Mouse (Mus musculus) kidney, adult 2 months (tissue): ENCODE measurements around the gene Cyp4f16.

Experiments used
- CTCF ChIP-seq: fragments of 200-500 bp; conservative IDR thresholded peaks from 2 replicates; pipeline ENCODE4 v1.5.1; 2011; ENCODE audit warnings: low read depth, mild to moderate bottlenecking, control low read depth, low read length, moderate library complexity, mixed read lengths; ENCODE audit not compliant: insufficient read depth, insufficient read length
- POLR2A ChIP-seq: fragments of 200-500 bp; IDR thresholded peaks from one replicate; pipeline ENCODE4 v1.6.1; 2011; ENCODE audit warnings: low read depth, low read length, control low read depth

DNA sequence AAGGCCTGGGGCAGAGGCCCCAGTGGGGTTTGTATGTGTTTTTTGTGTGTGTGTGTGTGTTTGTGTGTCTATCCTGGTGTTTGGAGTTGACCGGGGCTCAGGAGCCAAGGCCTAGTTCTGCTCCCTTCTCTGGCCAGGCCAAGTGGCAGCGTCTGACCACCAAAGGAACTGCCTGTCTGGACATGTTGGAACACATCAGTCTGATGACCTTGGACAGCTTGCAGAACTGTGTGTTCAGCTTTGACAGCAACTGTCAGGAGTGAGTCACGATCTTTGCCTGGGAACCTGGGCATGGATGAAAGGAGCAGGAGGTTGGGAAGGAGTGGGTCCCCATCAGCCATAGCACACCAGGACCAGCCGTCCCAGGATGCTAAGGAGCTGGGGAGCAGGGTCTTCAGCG is 14.4 kb upstream of the Cyp4f16 start:
- TF ChIP-seq CTCF: no peak
- no peak for TF ChIP-seq POLR2A
